Mouse (Mus musculus) c-Kit-positive CD71-positive TER-119-positive erythroid progenitor cells, embryonic 14.5 days (primary cell): ENCODE results near the gene Notch2.
A peak's percentile ranks its signal among the peaks of the same experiment; 100 is the strongest.

ENCODE experiments used
- DNase-seq: peaks from one replicate; pipeline ENCODE4 v3.0.0-alpha.2; 2013; ENCODE audit warnings: low spot score

Notch2 gene

GRCm38 (mm10) chr3:98074622-98075231 lies 61.4 kb downstream of the Notch2 start:
- DNase-seq: no peak

GRCm38 (mm10) chr3:98077866-98078265 lies 64.5 kb downstream of the Notch2 start:
- DNase-seq: no peak

GRCm38 (mm10) chr3:98078816-98079215 lies 65.5 kb downstream of the Notch2 start:
- DNase-seq: no peak

GRCm38 (mm10) chr3:98079601-98080215 lies 66.4 kb downstream of the Notch2 start:
- DNase-seq: no peak

GRCm38 (mm10) chr3:98080630-98081029 lies 67.3 kb downstream of the Notch2 start:
- DNase-seq: no peak

- DNase-seq: peak; percentile 67
Observed at GRCm38 (mm10) chr3:98082188-98082587, 68.9 kb downstream of the Notch2 start.

- no peak for DNase-seq
Observed at GRCm38 (mm10) chr3:98082972-98083371, 69.6 kb downstream of the Notch2 start.

GRCm38 (mm10) chr3:98084061-98084655 lies 70.8 kb downstream of the Notch2 start:
- DNase-seq: no peak

- no peak for DNase-seq
Observed at GRCm38 (mm10) chr3:98084870-98085269, 71.5 kb downstream of the Notch2 start.

GRCm38 (mm10) chr3:98085812-98086268 lies 72.5 kb downstream of the Notch2 start:
- peak; percentile 67 for DNase-seq

- DNase-seq: no peak
Observed at GRCm38 (mm10) chr3:98086441-98086840, 73.1 kb downstream of the Notch2 start.

GRCm38 (mm10) chr3:98086860-98087259 lies 73.5 kb downstream of the Notch2 start:
- no peak for DNase-seq

- no peak for DNase-seq
Observed at GRCm38 (mm10) chr3:98087551-98087950, 74.2 kb downstream of the Notch2 start.

- no peak for DNase-seq
Observed at GRCm38 (mm10) chr3:98089702-98090101, 76.4 kb downstream of the Notch2 start.

GRCm38 (mm10) chr3:98090129-98090528 lies 76.8 kb downstream of the Notch2 start:
- DNase-seq: no peak

GRCm38 (mm10) chr3:98092680-98093370 lies 79.5 kb downstream of the Notch2 start:
- no peak for DNase-seq

GRCm38 (mm10) chr3:98093954-98094353 lies 80.6 kb downstream of the Notch2 start:
- no peak for DNase-seq

GRCm38 (mm10) chr3:98094629-98095583 lies 81.6 kb downstream of the Notch2 start:
- DNase-seq: no peak

- DNase-seq: no peak
Observed at GRCm38 (mm10) chr3:98096981-98097380, 83.7 kb downstream of the Notch2 start.

GRCm38 (mm10) chr3:98098676-98099075 lies 85.3 kb downstream of the Notch2 start:
- no peak for DNase-seq

- DNase-seq: peak; percentile 32
Observed at GRCm38 (mm10) chr3:98099287-98099686, 86.0 kb downstream of the Notch2 start.

- no peak for DNase-seq
Observed at GRCm38 (mm10) chr3:98101541-98101940, 88.2 kb downstream of the Notch2 start.
